Mouse (Mus musculus) gastrocnemius, adult 8-10 months (tissue): ENCODE data around the gene Tbp. TPM values are rescaled to one million over a fixed set of nuclear protein-coding genes. Genes with fewer than 3 reads are reported as not detected.
A peak's percentile ranks its signal among the peaks of the same experiment; 100 is the strongest.
"Not testable (repeated sequence)": the region's sequence is repeated elsewhere in the genome, so short reads cannot be mapped to it uniquely, and the experiment has no call there.

Experiments used
- DNase-seq, 2 experiments: peaks; one replicate each; pipeline ENCODE4 v3.0.0; 2022; ENCODE audit warnings: low spot score in 2 of 2
- total RNA-seq, 4 experiments: library from RNA; stranded (reverse); gene quantifications; 2 replicates each; pipeline ENCODE4 v1.2.4; 2022

Gene Tbp
- total RNA-seq, 4 experiments from 2014 or later = 5.9 to 9.4 (median 7.7) TPM

GRCm38 (mm10) chr17:15536457-15536904 lies 36.8 kb downstream of the Tbp start:
- DNase-seq = no peak

- no peak for DNase-seq
These were observed 40.6 kb downstream of the Tbp start for GRCm38 (mm10) chr17:15540309-15540708.

- not testable (repeated sequence) for DNase-seq
These were observed 44.2 kb downstream of the Tbp start for GRCm38 (mm10) chr17:15543868-15544267.

GRCm38 (mm10) chr17:15546440-15546839 lies 46.8 kb downstream of the Tbp start:
- DNase-seq = no peak

GRCm38 (mm10) chr17:15549713-15550112 lies 50.0 kb downstream of the Tbp start:
- no peak for DNase-seq

- DNase-seq = no peak
These were observed 60.3 kb downstream of the Tbp start for GRCm38 (mm10) chr17:15559946-15560345.

GRCm38 (mm10) chr17:15564014-15564927 lies 64.6 kb downstream of the Tbp start, which contains the start of gene Prdm9:
TSS of gene Prdm9 (minus strand) at chr17:15564354.
- DNase-seq = peak; percentile 98 to 99

- no peak for DNase-seq
These were observed 65.2 kb downstream of the Tbp start for GRCm38 (mm10) chr17:15564928-15565300.

GRCm38 (mm10) chr17:15566908-15567307 lies 67.2 kb downstream of the Tbp start:
- no peak for DNase-seq

GRCm38 (mm10) chr17:15575056-15575455 lies 75.4 kb downstream of the Tbp start:
- no peak for DNase-seq

- DNase-seq = peak; percentile 13 to 16
These were observed 77.6 kb downstream of the Tbp start for GRCm38 (mm10) chr17:15577291-15577694.

Other genes starting within 250 kb of the Tbp start
- gene Dll1, start 123.0 kb upstream of the Tbp start, total RNA-seq = 1 to 10 TPM; 1.4 to 4.0 (median 2.1) TPM
- gene Fam120b, start 103.7 kb upstream of the Tbp start, total RNA-seq = 10 to 100 TPM in 3 of 4 experiments, 1 to 10 TPM in 1; 9.5 to 12.1 (median 10.5) TPM
- gene Psmb1, start 137 bp upstream of the Tbp start, total RNA-seq = 100 to 1,000 TPM; 105 to 114 (median 112) TPM
- gene Pdcd2, start 27.4 kb downstream of the Tbp start, total RNA-seq = 10 to 100 TPM; 14.4 to 27.1 (median 18.0) TPM
- gene Prdm9, start 64.5 kb downstream of the Tbp start, total RNA-seq = 1 to 10 TPM; 2.9 to 3.5 (median 3.0) TPM
- 10 to 100 TPM in 3 of 4 experiments, 1 to 10 TPM in 1; 9.6 to 15.4 (median 12.6) TPM for gene Chd1, start 205.1 kb downstream of the Tbp start, total RNA-seq